Mouse (Mus musculus) central nervous system, embryonic 11.5 days (tissue): ENCODE data around the gene Klhl25. TPM values are rescaled to one million over a fixed set of nuclear protein-coding genes. Genes with fewer than 3 reads are reported as not detected.

ENCODE experiments used
- polyA plus RNA-seq: library from polyadenylated mRNA; depleted of rRNA; stranded (reverse); fragments of >200 nt; gene quantifications from 2 replicates; pipeline ENCODE4 v1.2.3, GENCODE M21; 2012; rRNA removed

Klhl25 gene
- polyA plus RNA-seq: 15.4 and 20.7 TPM in 2 replicates

DNA sequence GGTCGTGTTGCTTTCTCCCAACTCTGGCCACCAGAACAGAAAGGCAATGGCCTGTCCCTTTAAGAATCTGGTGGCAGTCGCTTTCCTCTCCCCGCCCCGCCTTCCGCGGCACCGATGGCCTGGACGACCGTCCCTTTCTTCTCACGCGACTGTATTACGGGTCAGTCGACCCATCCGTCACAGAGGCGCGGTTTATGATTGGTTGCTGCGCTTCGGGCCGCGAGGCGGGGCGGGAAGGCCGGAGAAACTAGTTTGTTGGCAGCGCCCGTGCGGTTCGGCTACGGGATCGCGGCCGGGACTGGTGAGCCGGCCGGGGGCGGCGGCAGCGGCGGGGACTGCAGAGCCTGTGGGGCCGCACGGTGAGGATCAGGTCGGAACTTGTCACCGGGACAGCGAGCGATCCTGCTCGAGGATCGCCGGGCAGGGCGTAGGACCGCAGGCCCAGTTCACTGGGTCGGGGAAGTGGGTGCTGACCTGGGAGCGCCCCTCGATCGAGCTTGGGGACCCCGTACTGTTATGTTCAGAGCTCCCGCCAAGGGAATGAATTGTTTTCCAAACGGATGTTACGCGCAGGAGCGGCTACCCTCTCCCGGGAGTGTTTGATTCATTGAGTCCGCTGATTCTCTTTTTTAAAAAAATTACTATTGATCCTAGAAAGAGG lies at the start of gene Klhl25:
TSS of gene Klhl25 (plus strand) at position 196 of the 661 bp plus-strand sequence.

